Mouse (Mus musculus): Measurements from ENCODE around the gene Gpr161.

DNA sequence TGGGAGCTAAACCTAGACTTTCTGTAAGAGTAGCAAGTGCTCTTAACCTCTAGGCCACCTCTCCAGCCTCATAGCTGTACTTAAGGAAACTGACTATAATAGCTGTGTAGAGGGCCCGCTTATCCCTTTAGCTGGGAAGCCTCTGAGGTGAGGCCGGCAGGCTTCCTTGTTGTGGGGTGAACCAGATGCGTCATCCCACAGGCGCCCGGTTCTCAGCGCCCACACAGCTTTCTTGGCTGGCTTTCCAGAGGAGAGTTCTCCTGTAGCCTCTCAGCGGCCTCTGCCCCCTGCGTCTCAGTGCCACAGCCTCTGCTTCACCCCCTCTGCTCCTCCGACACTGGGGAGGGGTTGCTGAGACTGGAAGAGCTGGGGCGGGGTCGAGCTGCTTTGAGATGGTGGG is 20.8 kb downstream of the Gpr161 start:
- TF ChIP-seq POLR2A (IDR thresholded peaks at IDR 0.05; ENCODE audit: low read depth, low read length) (no peak), CTCF (conservative IDR thresholded peaks at IDR 0.05; ENCODE audit: insufficient read depth, insufficient read length, low read depth, low read length) (no peak)
